Mouse (Mus musculus): ENCODE results near the gene Bloc1s2. TPM values are rescaled to one million over a fixed set of nuclear protein-coding genes. Genes with fewer than 3 reads are reported as not detected.
"Not testable (repeated sequence)": the region's sequence is repeated elsewhere in the genome, so short reads cannot be mapped to it uniquely, and the experiment has no call there.

The Bloc1s2 gene
- total RNA-seq, 4 experiments from 2014 or later: 13.0 to 16.2 (median 14.0) TPM

- DNase-seq (ENCODE audit: low spot score in 2 of 2): no peak
Measured at GRCm38 (mm10) chr19:44127729-44128497, 18.3 kb downstream of the Bloc1s2 start.

- no peak for DNase-seq (ENCODE audit: low spot score in 2 of 2)
Measured at GRCm38 (mm10) chr19:44121137-44121536, 25.1 kb downstream of the Bloc1s2 start.

DNA sequence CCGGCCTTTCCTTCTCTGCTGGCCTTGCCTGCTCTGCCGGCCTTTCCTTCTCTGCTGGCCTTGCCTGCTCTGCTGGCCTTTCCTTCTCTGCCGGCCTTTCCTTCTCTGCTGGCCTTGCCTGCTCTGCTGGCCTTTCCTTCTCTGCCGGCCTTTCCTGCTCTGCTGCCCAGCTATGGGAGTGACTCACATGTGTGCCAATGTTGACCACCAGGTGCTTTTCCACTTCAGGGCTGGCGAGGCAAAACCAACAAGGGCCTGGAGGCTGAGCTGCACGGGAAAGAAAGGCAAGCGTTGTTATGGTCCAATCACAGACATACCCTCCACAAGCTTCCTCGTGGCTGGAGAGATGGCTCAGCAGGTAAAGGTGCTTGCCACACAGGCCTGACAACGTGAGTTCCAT lies 25.6 kb downstream of the Bloc1s2 start:
- DNase-seq (ENCODE audit: low spot score in 2 of 2): not testable (repeated sequence)

- no peak for DNase-seq (ENCODE audit: low spot score in 2 of 2)
Measured at GRCm38 (mm10) chr19:44117793-44118192, 28.5 kb downstream of the Bloc1s2 start.

- no peak for DNase-seq (ENCODE audit: low spot score in 2 of 2)
Measured at GRCm38 (mm10) chr19:44111706-44112105, 34.5 kb downstream of the Bloc1s2 start.

- no peak for DNase-seq (ENCODE audit: low spot score in 2 of 2)
Measured at GRCm38 (mm10) chr19:44110356-44110755, 35.9 kb downstream of the Bloc1s2 start.

DNA sequence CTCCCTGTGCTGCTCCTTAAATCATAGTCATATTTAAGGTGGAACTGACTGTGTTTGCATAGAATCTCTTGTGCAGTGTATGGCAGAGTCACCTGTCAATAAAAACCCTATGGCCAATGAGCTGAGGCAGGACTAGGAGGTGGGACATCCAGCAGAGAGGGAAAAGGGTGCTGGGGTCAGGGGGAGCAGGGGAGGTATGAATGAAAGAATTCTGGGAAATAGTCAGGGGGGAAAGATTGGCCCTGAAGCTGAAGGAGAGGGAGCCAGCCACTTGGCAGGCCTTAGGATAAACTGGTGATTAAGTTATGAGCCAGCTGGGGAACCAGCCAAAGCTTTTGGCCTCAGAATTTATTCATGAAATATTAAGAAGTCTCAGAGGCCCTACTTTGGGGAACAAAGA lies 37.2 kb downstream of the Bloc1s2 start:
- no peak for DNase-seq (ENCODE audit: low spot score in 2 of 2)

- DNase-seq (ENCODE audit: low spot score in 2 of 2): no peak
Measured at GRCm38 (mm10) chr19:44107661-44108521, 38.4 kb downstream of the Bloc1s2 start.

DNA sequence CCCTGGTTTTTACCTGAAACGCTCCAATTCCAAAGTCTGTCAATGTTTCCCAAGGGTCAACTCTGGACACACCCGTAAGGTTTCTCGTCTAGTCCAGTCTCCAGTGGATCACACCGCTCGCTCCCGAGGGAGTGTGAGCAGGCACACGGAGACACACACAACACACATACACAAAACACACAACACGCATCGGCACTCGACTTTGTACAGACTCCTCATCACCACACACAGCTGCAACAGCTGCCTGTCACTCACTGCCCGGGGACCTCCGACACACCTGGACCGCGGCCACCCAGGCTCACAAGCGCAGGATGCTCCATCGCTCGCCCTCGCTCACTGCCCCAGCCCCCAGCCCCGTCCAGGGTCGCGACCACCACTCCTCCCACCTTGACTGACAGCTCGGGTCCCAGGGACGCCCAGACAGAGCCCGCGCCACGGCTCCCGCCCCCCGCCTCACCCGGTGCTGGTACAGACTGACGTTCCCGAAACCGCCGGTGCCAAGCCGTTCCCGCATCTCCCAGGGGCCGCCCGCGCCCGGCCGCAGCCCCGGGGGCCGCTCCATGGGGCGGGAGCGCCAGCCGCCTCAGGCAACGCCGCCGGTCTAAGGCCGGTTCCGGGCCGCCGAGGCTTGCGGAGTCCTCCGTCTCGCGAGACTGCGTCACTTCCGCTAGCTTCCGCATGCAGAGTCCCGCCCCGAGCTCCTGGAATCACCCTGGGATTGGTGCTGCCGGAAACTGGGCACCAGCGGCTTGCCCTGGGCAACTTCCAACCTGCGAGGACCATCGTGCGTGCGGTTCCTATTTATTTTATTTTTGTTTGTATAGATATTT lies 39.2 kb downstream of the Bloc1s2 start, which contains the start of gene Chuk:
Chuk (minus strand) TSS at position 650 of the 830 bp plus-strand sequence.
- peak; percentile 91 to 93 for DNase-seq (ENCODE audit: low spot score in 2 of 2)

GRCm38 (mm10) chr19:44104393-44104792 lies 41.9 kb downstream of the Bloc1s2 start:
- no peak for DNase-seq (ENCODE audit: low spot score in 2 of 2)

GRCm38 (mm10) chr19:44103001-44103400 lies 43.2 kb downstream of the Bloc1s2 start:
- no peak for DNase-seq (ENCODE audit: low spot score in 2 of 2)

DNA sequence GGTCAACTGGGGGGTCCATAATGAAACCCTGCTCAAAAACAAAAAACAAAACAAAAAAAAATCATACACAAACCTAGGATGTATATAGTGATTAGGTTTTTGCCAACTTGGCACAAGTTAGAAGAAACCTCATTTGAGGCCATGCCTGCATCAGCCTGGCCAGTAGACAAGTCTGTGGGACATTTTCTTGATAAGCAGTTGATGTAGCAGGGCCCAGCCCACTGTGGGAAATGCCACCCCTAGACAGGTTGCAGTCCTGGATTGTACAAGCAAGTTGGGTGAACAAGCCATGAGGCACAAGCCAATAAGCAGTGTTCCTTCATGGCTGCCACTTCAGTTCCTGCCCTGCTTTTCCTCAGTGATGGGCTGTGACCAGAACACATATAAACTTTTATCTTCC lies 45.4 kb downstream of the Bloc1s2 start:
- no peak for DNase-seq (ENCODE audit: low spot score in 2 of 2)

Other genes starting within 250 kb of the Bloc1s2 start
- 10 to 100 TPM; 10.9 to 13.2 (median 12.2) TPM for gene Dnmbp, start 206.3 kb downstream of the Bloc1s2 start, total RNA-seq (2022)
- gene Cpn1, start 159.9 kb downstream of the Bloc1s2 start, total RNA-seq (2022): under 1 TPM in 3 of 4 experiments, not detected in 1; 0.16 to 0.31 (median 0.17) TPM
- under 1 TPM in 2 of 4 experiments, not detected in 2; 0.20 to 0.35 TPM for gene Cyp2c23, start 117.2 kb downstream of the Bloc1s2 start, total RNA-seq (2022)
- 1 to 10 TPM; 3.3 to 5.6 (median 4.5) TPM for gene Erlin1, start 76.7 kb downstream of the Bloc1s2 start, total RNA-seq (2022)
- 10 to 100 TPM; 11.9 to 18.3 (median 14.9) TPM for gene Chuk, start 39.0 kb downstream of the Bloc1s2 start, total RNA-seq (2022)
- gene Cwf19l1, start 10.6 kb downstream of the Bloc1s2 start, total RNA-seq (2022): 1 to 10 TPM; 6.3 to 8.0 (median 6.5) TPM
- gene Pkd2l1, start 46.0 kb upstream of the Bloc1s2 start, total RNA-seq (2022): not detected
- not detected for gene Scd3, start 56.8 kb upstream of the Bloc1s2 start, total RNA-seq (2022)
- gene Scd2, start 147.2 kb upstream of the Bloc1s2 start, total RNA-seq (2022): 1 to 10 TPM; 3.7 to 7.8 (median 7.1) TPM
- gene Scd4, start 186.6 kb upstream of the Bloc1s2 start, total RNA-seq (2022): under 1 TPM in 1 of 4 experiments, not detected in 3; 0.13 TPM